Mouse (Mus musculus) heart, embryonic 10.5 days (tissue): ENCODE measurements around the gene Picalm. TPM values are rescaled to one million over a fixed set of nuclear protein-coding genes. Genes with fewer than 3 reads are reported as not detected.
A peak's percentile ranks its signal among the peaks of the same experiment; 100 is the strongest.
"Not testable (repeated sequence)": the region's sequence is repeated elsewhere in the genome, so short reads cannot be mapped to it uniquely, and the experiment has no call there.

Source experiments
- DNase-seq: peaks from one replicate; pipeline ENCODE4 v3.0.0-alpha.2; 2017; ENCODE audit warnings: low spot score
- H3K27ac ChIP-seq: fragments of 300-500 bp; sonication (generic); 2 replicates; pipeline ENCODE4 v1.5.1; 2016; ENCODE audit warnings: mild to moderate bottlenecking
- H3K27me3 ChIP-seq: fragments of 300-500 bp; sonication (generic); 2 replicates; pipeline ENCODE4 v1.6.1; 2016; ENCODE audit warnings: mild to moderate bottlenecking; ENCODE audit not compliant: poor library complexity, insufficient read depth, severe bottlenecking
- H3K36me3 ChIP-seq: fragments of 300-500 bp; sonication (generic); 2 replicates; pipeline ENCODE4 v1.6.1; 2016; ENCODE audit warnings: mild to moderate bottlenecking, moderate library complexity
- H3K4me1 ChIP-seq: fragments of 300-500 bp; sonication (generic); 2 replicates; pipeline ENCODE4 v1.6.1; 2016; ENCODE audit warnings: mild to moderate bottlenecking
- H3K4me3 ChIP-seq: fragments of 300-500 bp; sonication (generic); 2 replicates; pipeline ENCODE4 v1.5.1; 2016; ENCODE audit warnings: mild to moderate bottlenecking, moderate library complexity
- H3K9me3 ChIP-seq: fragments of 300-500 bp; sonication (generic); 2 replicates; pipeline ENCODE4 v1.6.1; 2016; ENCODE audit warnings: mild to moderate bottlenecking, moderate library complexity
- WGBS: fragments of 180-500 bp; shearing (Covaris S2); methylation state at CpG from one replicate; pipeline ENCODE4 v1.1.7; 2016; 5-methylcytosine and 5-hydroxymethylcytosine counted together
- polyA plus RNA-seq: library from polyadenylated mRNA; unstranded; fragments of >200 nt; fragmentation: Nextera tagmentation; extraction: Ambion mirVana; gene quantifications from 2 replicates; pipeline ENCODE4 v1.2.1, GENCODE M21; 2016

Picalm gene
- polyA plus RNA-seq, 1 experiment from 2014 or later: 29.5 TPM

- Histone ChIP-seq H3K27me3 (no peaks in the 10 kb centered on the region), H3K36me3 (no peaks in the 10 kb centered on the region), H3K9me3 (no peaks in the 10 kb centered on the region), H3K27ac (no peak overlapping the region), H3K4me1 (peaks cover 46% of the 10 kb centered on the region), H3K4me3 (no peak overlapping the region)
- WGBS: 85% methylated on average over 2 of the region's 2 CpGs
- no peak for DNase-seq
Observed at GRCm38 (mm10) chr7:90144275-90144674, 14.3 kb downstream of the Picalm start.

- Histone ChIP-seq H3K27ac (0 out of 2 replicates have a peak overlapping the region, but pooled peaks have one; percentile 77), H3K36me3 (no peaks in the 10 kb centered on the region), H3K9me3 (no peaks in the 10 kb centered on the region), H3K4me1 (peaks cover 46% of the 10 kb centered on the region), H3K4me3 (no peak overlapping the region), H3K27me3 (no peaks in the 10 kb centered on the region)
- WGBS: 59% methylated on average over 2 of the region's 2 CpGs
- no peak for DNase-seq
Observed at GRCm38 (mm10) chr7:90144971-90145370, 15.0 kb downstream of the Picalm start.

DNA sequence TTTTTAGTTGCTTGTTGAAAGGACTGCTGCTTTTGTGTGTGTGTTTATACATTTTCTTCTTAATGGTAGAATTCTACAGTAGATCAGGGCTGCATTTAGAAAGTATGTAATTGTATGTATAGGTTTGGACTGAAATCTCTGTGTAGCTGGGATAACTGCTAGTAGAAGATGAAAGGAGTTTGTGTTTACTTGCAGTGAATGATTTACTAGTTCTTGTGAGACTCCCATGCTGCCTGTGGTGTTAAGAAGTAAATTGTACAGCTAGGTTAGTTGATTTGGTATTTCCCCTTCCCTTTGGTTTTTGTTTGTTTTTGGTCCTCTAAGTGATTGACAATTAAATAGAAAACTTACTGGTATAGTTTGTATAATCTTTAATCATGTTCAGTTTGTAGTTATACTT lies 15.4 kb downstream of the Picalm start:
- Histone ChIP-seq H3K27me3 (no peaks in the 10 kb centered on the region), H3K36me3 (no peaks in the 10 kb centered on the region), H3K27ac (peak overlapping the region; percentile 77), H3K4me1 (peaks cover 46% of the 10 kb centered on the region), H3K4me3 (no peak overlapping the region), H3K9me3 (no peaks in the 10 kb centered on the region)
- no peak for DNase-seq

DNA sequence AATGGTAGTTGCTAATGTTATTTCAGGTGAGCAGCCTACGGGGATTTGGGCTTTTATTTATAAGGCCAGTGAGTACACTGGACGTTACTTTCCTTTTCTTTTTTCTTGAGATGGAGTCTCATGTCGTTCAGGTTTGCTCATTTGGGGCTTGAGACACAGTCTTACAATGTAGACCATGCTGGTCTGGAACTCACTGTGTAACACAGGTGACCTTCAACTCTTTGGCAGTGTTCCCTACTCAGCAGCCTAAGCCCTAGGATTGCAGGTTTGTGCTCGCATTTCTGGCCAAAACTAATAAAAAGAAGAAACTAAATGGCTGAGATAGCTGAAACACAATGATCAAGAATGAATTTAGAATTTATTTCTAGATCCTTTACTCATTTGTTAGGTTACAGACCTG lies 15.9 kb downstream of the Picalm start:
- no peaks in the 10 kb centered on the region for H3K27me3 ChIP-seq
- H3K9me3 ChIP-seq: no peaks in the 10 kb centered on the region
- DNase-seq: no peak
- peak overlapping the region; percentile 77 for H3K27ac ChIP-seq
- H3K36me3 ChIP-seq: no peaks in the 10 kb centered on the region
- H3K4me3 ChIP-seq: peak overlapping the region; percentile 20; the same call in 1 of the 2 replicates
- peaks cover 46% of the 10 kb centered on the region for H3K4me1 ChIP-seq
- 36% methylated on average over 4 of the region's 4 CpGs for WGBS

GRCm38 (mm10) chr7:90146321-90146720 lies 16.3 kb downstream of the Picalm start:
- Histone ChIP-seq H3K9me3 (no peaks in the 10 kb centered on the region), H3K36me3 (no peaks in the 10 kb centered on the region), H3K27ac (peak overlapping the region; percentile 78; the same call in 1 of the 2 replicates), H3K27me3 (no peaks in the 10 kb centered on the region), H3K4me1 (peaks cover 46% of the 10 kb centered on the region), H3K4me3 (peak overlapping the region; percentile 20; the same call in 1 of the 2 replicates)
- 27% methylated on average over 1 of the region's 1 CpGs for WGBS
- DNase-seq: no peak

GRCm38 (mm10) chr7:90148023-90148422 lies 18.0 kb downstream of the Picalm start:
- Histone ChIP-seq H3K27ac (no peak overlapping the region; the same call in 1 of the 2 replicates), H3K27me3 (no peaks in the 10 kb centered on the region), H3K4me3 (no peak overlapping the region), H3K9me3 (no peaks in the 10 kb centered on the region), H3K4me1 (peaks cover 40% of the 10 kb centered on the region), H3K36me3 (no peaks in the 10 kb centered on the region)
- no peak for DNase-seq
- 28% methylated on average over 2 of the region's 2 CpGs for WGBS

DNA sequence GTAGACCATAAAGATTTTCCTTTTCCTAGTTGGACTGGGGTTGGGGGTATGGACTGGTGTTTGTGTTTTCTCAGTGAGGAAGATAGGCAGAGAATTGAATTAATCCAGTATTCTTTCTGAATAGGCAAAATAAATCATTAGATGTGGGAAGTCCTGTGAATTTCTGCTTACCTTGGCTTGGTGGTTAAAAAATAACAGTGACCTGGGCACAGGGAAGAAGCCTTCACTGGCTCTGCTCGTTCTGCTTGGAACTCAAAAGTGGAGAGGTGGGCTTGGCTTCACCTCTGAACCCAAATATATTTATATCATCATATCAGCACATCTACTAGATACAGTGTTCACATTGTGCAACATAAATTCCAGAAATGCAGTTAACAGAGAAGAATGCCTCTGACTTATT lies 18.5 kb downstream of the Picalm start:
- WGBS: 42% methylated on average over 1 of the region's 1 CpGs
- H3K9me3 ChIP-seq: no peaks in the 10 kb centered on the region
- no peaks in the 10 kb centered on the region for H3K36me3 ChIP-seq
- DNase-seq: no peak
- H3K27ac ChIP-seq: no peak overlapping the region; the same call in 1 of the 2 replicates
- H3K27me3 ChIP-seq: no peaks in the 10 kb centered on the region
- peaks cover 40% of the 10 kb centered on the region for H3K4me1 ChIP-seq
- no peak overlapping the region for H3K4me3 ChIP-seq

DNA sequence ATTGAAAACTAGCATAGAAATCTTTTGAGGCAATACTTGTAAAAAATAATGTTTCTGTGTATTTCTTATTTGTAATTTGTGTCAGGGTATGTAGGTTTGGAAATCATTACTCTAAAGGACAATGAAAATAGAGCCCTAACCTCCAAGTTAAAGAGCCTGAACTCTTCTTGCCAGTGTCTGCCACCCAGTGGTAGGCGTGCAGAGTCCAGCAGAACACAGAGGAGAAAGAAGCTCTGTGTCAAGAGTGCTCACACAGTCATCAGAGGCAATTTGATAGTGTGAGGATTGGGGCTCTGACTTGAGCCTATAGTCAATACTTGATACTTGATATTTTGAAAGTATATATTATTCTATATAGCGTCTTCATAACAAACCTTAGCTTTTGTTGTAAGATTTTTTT lies 20.3 kb downstream of the Picalm start:
- Histone ChIP-seq H3K4me3 (no peak overlapping the region), H3K4me1 (peaks cover 34% of the 10 kb centered on the region), H3K27me3 (no peaks in the 10 kb centered on the region), H3K36me3 (no peaks in the 10 kb centered on the region), H3K9me3 (no peaks in the 10 kb centered on the region), H3K27ac (no peak overlapping the region)
- DNase-seq: peak; percentile 80
- WGBS: 40% methylated on average over 2 of the region's 2 CpGs

DNA sequence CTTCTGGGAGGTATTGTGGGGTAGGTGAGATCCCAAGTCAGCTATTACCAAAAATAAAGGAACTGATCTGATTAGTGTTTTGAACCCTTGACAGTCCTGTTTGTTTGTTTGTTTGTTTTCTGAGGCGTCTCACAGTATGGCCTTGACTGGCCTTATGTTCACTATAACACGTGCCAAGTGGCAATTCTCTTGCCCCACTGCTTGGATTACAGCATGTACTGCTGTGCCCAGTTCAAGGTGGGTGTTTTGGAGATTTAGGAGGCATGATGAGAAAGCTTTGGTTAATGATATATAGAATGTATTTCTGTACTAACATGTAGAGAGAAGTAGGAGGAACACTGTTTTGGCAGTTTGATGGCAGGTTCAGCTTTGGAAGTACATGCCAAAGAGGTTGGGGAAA lies 28.0 kb downstream of the Picalm start:
- no peaks in the 10 kb centered on the region for H3K27me3 ChIP-seq
- H3K27ac ChIP-seq: no peak overlapping the region
- DNase-seq: no peak
- H3K4me3 ChIP-seq: no peak overlapping the region
- H3K4me1 ChIP-seq: no peaks in the 10 kb centered on the region
- WGBS: 90% methylated on average over 2 of the region's 2 CpGs
- peaks cover 29% of the 10 kb centered on the region for H3K36me3 ChIP-seq
- no peaks in the 10 kb centered on the region for H3K9me3 ChIP-seq

DNA sequence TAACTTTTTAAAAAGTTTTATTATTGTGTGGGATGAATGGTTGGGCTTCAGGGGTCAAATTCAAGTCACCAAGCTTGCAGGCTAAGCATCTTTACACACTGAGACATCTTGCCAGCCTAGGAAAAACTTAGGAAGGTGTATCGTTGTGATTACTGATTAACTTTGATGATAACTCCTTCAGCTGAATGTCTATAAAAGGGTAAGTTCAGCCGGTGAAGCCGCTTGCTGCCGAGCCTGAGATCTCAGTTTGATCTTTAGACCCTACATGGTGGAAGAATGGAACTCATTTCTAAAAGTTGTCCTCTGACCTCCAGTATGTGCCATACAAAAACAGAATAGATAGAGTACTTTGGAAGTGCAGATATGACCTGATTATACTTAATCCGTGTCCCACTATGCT lies 30.6 kb downstream of the Picalm start:
- H3K36me3 ChIP-seq: peaks cover 36% of the 10 kb centered on the region
- no peaks in the 10 kb centered on the region for H3K4me1 ChIP-seq
- DNase-seq: no peak
- no peak overlapping the region for H3K27ac ChIP-seq
- 88% methylated on average over 5 of the region's 5 CpGs for WGBS
- no peaks in the 10 kb centered on the region for H3K9me3 ChIP-seq
- no peaks in the 10 kb centered on the region for H3K27me3 ChIP-seq
- no peak overlapping the region for H3K4me3 ChIP-seq

GRCm38 (mm10) chr7:90164276-90164675 lies 34.3 kb downstream of the Picalm start:
- no peaks in the 10 kb centered on the region for H3K27me3 ChIP-seq
- H3K4me3 ChIP-seq: no peak overlapping the region
- H3K36me3 ChIP-seq: peaks cover 63% of the 10 kb centered on the region
- 72% methylated on average over 1 of the region's 1 CpGs for WGBS
- no peaks in the 10 kb centered on the region for H3K9me3 ChIP-seq
- H3K4me1 ChIP-seq: no peaks in the 10 kb centered on the region
- H3K27ac ChIP-seq: no peak overlapping the region
- DNase-seq: no peak

- Histone ChIP-seq H3K4me3 (no peak overlapping the region), H3K27me3 (no peaks in the 10 kb centered on the region), H3K36me3 (peaks cover 72% of the 10 kb centered on the region), H3K27ac (no peak overlapping the region), H3K4me1 (no peaks in the 10 kb centered on the region), H3K9me3 (no peaks in the 10 kb centered on the region)
- 83% methylated on average over 1 of the region's 1 CpGs for WGBS
- no peak for DNase-seq
Observed at GRCm38 (mm10) chr7:90165970-90166369, 36.0 kb downstream of the Picalm start.

GRCm38 (mm10) chr7:90167777-90168176 lies 37.8 kb downstream of the Picalm start:
- not testable (repeated sequence) for H3K27ac ChIP-seq, H3K9me3 ChIP-seq, H3K4me1 ChIP-seq, H3K27me3 ChIP-seq, H3K4me3 ChIP-seq, DNase-seq
- 82% methylated on average over 10 of the region's 10 CpGs for WGBS
- peaks cover 69% of the 10 kb centered on the region for H3K36me3 ChIP-seq

- Histone ChIP-seq H3K4me1 (no peaks in the 10 kb centered on the region), H3K4me3 (no peak overlapping the region), H3K36me3 (peaks cover 75% of the 10 kb centered on the region), H3K27me3 (no peaks in the 10 kb centered on the region), H3K27ac (no peak overlapping the region), H3K9me3 (no peaks in the 10 kb centered on the region)
- WGBS: 94% methylated on average over 1 of the region's 1 CpGs
- DNase-seq: no peak
Observed at GRCm38 (mm10) chr7:90173778-90174177, 43.8 kb downstream of the Picalm start.
